Mouse (Mus musculus) hindbrain, postnatal 0 days (tissue): ENCODE data around the gene Trp53i13. TPM values are rescaled to one million over a fixed set of nuclear protein-coding genes. Genes with fewer than 3 reads are reported as not detected.
"Not testable (repeated sequence)": the region's sequence is repeated elsewhere in the genome, so short reads cannot be mapped to it uniquely, and the experiment has no call there.

ENCODE experiments used
- ATAC-seq: fragments of 200-750 bp; cut with Nextera tagmentation; 2 replicates; pipeline ENCODE4 v1.8.0; 2017; ENCODE audit warnings: mild to moderate bottlenecking, moderate TSS enrichment, moderate library complexity
- DNase-seq: peaks from one replicate; pipeline ENCODE4 v3.0.0-alpha.2; 2015; ENCODE audit warnings: low spot score
- H3K27ac ChIP-seq: fragments of 300-500 bp; sonication (generic); 2 replicates; pipeline ENCODE4 v1.5.1; 2014; ENCODE audit warnings: mild to moderate bottlenecking
- H3K27me3 ChIP-seq: fragments of 300-500 bp; sonication (generic); 2 replicates; pipeline ENCODE4 v1.6.1; 2014; ENCODE audit warnings: low read length, mixed read lengths; ENCODE audit not compliant: insufficient read depth
- H3K36me3 ChIP-seq: fragments of 300-500 bp; sonication (generic); 2 replicates; pipeline ENCODE4 v1.6.1; 2014; ENCODE audit warnings: low read length, mixed read lengths; ENCODE audit not compliant: insufficient read depth
- H3K4me1 ChIP-seq: fragments of 300-500 bp; sonication (generic); 2 replicates; pipeline ENCODE4 v1.6.1; 2014; ENCODE audit warnings: antibody characterized with exemption, low read length, mixed read lengths; ENCODE audit not compliant: insufficient read depth
- H3K4me2 ChIP-seq: fragments of 300-500 bp; sonication (generic); 2 replicates; pipeline ENCODE4 v1.6.1; 2014; ENCODE audit warnings: low read depth, mild to moderate bottlenecking, low read length, moderate library complexity, mixed read lengths
- H3K4me3 ChIP-seq: fragments of 300-500 bp; sonication (generic); 2 replicates; pipeline ENCODE4 v1.5.1; 2014; ENCODE audit warnings: low read length
- H3K9ac ChIP-seq: fragments of 300-500 bp; sonication (generic); replicated peaks from 2 replicates; pipeline ENCODE4 v1.6.1; 2014; ENCODE audit warnings: mild to moderate bottlenecking, low read length, moderate library complexity, mixed read lengths
- H3K9me3 ChIP-seq: fragments of 300-500 bp; sonication (generic); 2 replicates; pipeline ENCODE4 v1.6.1; 2016; ENCODE audit warnings: low read length, mixed read lengths
- CTCF ChIP-seq: IDR thresholded peaks from 2 replicates; pipeline ENCODE4 v1.5.1; 2016; ENCODE audit warnings: antibody characterized with exemption, control low read depth, low read depth
- WGBS: fragments of 180-500 bp; shearing (Covaris S2); extraction: QIAGEN DNeasy Blood & Tissue Kit; methylation state at CpG from one replicate; pipeline ENCODE4 v1.1.7; 2014; 5-methylcytosine and 5-hydroxymethylcytosine counted together
- polyA plus RNA-seq: library from polyadenylated mRNA; unstranded; fragments of >200 nt; fragmentation: Nextera tagmentation; extraction: Ambion mirVana; gene quantifications from 2 replicates; pipeline ENCODE4 v1.2.1, GENCODE M21; 2015
- total RNA-seq: library from RNA; depleted of rRNA; stranded (reverse); fragments of >200 nt; gene quantifications from 2 replicates; pipeline ENCODE4 v1.2.3, GENCODE M21; 2014; rRNA removed

Trp53i13 gene
- 13.7 and 17.8 TPM in 2 replicates for total RNA-seq
- 14.3 and 17.2 TPM in 2 replicates for polyA plus RNA-seq

- peak within 1 kb of the TSS; percentile 48; the same call in 1 of the 2 replicates for H3K27ac ChIP-seq
- no peaks in the 10 kb centered on the region for H3K36me3 ChIP-seq
- H3K27me3 ChIP-seq, result peaks cover 12% of the 10 kb centered on the region; the same call in 1 of the 2 replicates
- ATAC-seq (no peak), DNase-seq (no peak)
- H3K9me3 ChIP-seq, result no peaks in the 10 kb centered on the region
- peaks cover 8% of the 10 kb centered on the region; the same call in 1 of the 2 replicates for H3K4me1 ChIP-seq
- no peak for TF ChIP-seq CTCF
- H3K4me3 ChIP-seq, result peak within 1 kb of the TSS; percentile 47
- 11% methylated on average over 39 of the region's 39 CpGs for WGBS
- H3K4me2 ChIP-seq, result peak within 1 kb of the TSS; percentile 78
- peak within 1 kb of the TSS; percentile 37; the same call in 1 of the 2 replicates for H3K9ac ChIP-seq
Observed at GRCm38 (mm10) chr11:77515637-77516552, at the start of gene Trp53i13. TSS of gene Trp53i13 (minus strand) at chr11:77515980.

DNA sequence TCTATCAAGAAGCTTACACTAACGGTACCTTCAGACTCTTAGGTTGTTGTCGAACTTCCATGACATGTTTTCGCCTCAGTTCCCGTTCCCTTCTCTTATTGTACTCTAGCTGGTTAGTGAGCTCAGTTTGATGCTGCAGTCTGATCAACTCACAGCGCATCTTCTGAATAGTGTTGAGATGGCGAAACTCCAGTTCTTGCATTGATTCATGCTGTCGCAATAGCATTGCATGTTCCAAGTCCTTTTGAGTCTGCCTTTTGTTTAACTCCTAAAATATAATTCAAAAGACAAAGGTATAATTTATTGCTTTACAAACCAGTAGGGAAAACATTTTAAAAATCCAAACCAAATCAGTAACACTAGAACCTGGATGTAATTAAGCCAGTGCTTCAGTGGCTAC lies 29.5 kb upstream of the Trp53i13 start:
- peaks cover 50% of the 10 kb centered on the region for H3K36me3 ChIP-seq
- H3K4me3 ChIP-seq, result no peak overlapping the region
- 94% methylated on average over 7 of the region's 7 CpGs for WGBS
- no peaks in the 10 kb centered on the region for H3K9me3 ChIP-seq
- no peak for TF ChIP-seq CTCF
- H3K4me2 ChIP-seq, result no peak overlapping the region
- ATAC-seq (no peak), DNase-seq (no peak)
- no peak overlapping the region for H3K9ac ChIP-seq
- H3K27ac ChIP-seq, result no peak overlapping the region
- no peaks in the 10 kb centered on the region for H3K4me1 ChIP-seq
- H3K27me3 ChIP-seq, result no peaks in the 10 kb centered on the region

- TF ChIP-seq CTCF, result no peak
- Histone ChIP-seq H3K27me3 (no peaks in the 10 kb centered on the region), H3K4me3 (no peak overlapping the region), H3K9ac (no peak overlapping the region), H3K27ac (no peak overlapping the region), H3K4me1 (no peaks in the 10 kb centered on the region), H3K36me3 (peaks cover 7% of the 10 kb centered on the region), H3K9me3 (no peaks in the 10 kb centered on the region), H3K4me2 (no peak overlapping the region)
- ATAC-seq (no peak), DNase-seq (no peak)
- 88% methylated on average over 4 of the region's 4 CpGs for WGBS
Observed at GRCm38 (mm10) chr11:77532202-77532846, 16.5 kb upstream of the Trp53i13 start.

DNA sequence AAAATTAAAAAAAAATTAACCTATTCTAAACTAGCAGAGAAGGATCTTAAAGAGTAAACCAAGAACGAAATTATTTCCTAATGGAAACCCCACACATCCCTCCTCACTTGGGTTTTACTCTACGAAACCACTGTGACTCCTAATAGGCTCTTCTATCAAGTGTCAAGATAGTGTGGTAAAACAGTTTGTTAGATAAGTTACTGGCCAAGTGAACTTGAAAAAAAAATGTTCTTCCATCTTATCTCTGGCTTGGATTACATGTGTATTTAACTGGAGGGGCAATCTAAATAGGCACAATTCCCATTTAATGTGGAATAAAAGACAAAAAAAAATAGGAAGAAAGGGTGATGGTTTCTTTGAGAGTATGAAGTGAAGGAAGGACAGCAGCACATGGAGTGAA lies 15.1 kb upstream of the Trp53i13 start:
- no peak for ATAC-seq
- 92% methylated on average over 2 of the region's 2 CpGs for WGBS

DNA sequence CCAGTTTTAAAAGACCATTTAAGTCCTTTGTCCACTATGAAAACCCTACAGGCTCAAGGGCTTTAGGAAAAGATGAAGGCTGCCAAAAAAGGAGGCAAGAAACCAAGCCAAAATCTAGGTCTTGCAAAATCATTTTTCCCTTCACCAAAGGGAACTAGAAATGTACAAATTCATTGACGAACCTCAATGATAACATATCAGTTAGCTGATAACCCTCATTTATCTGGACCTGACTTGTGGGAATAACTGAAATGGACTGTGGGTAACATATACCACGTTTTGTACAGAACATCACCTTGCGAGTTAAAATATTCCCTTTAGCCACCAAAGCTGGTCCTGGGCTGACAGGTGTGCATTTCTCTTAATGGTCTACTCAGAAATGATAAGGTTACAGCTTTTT lies 13.9 kb upstream of the Trp53i13 start:
- no peaks in the 10 kb centered on the region for H3K27me3 ChIP-seq
- no peak for ATAC-seq
- H3K4me1 ChIP-seq, result no peaks in the 10 kb centered on the region
- no peak overlapping the region for H3K4me3 ChIP-seq
- H3K9me3 ChIP-seq, result no peaks in the 10 kb centered on the region
- H3K27ac ChIP-seq, result no peak overlapping the region
- no peak for DNase-seq
- WGBS, result 90% methylated on average over 3 of the region's 3 CpGs
- H3K4me2 ChIP-seq, result no peak overlapping the region
- H3K9ac ChIP-seq, result no peak overlapping the region
- 0 out of 2 replicates have a peak, but pooled peaks cover 3% of the 10 kb centered on the region for H3K36me3 ChIP-seq
- no peak for TF ChIP-seq CTCF

More for the DNA sequence above, 15.1 kb upstream of the Trp53i13 start:
- Histone ChIP-seq H3K36me3 (0 out of 2 replicates have a peak, but pooled peaks cover 3% of the 10 kb centered on the region), H3K9ac (no peak overlapping the region), H3K4me2 (no peak overlapping the region), H3K4me3 (no peak overlapping the region), H3K27ac (no peak overlapping the region), H3K9me3 (no peaks in the 10 kb centered on the region), H3K4me1 (no peaks in the 10 kb centered on the region), H3K27me3 (no peaks in the 10 kb centered on the region)
- no peak for TF ChIP-seq CTCF
- no peak for DNase-seq

- H3K27ac ChIP-seq, H3K36me3 ChIP-seq, DNase-seq, H3K4me1 ChIP-seq, H3K9me3 ChIP-seq, H3K9ac ChIP-seq, H3K27me3 ChIP-seq, H3K4me3 ChIP-seq, H3K4me2 ChIP-seq, ATAC-seq: not testable (repeated sequence)
- 84% methylated on average over 3 of the region's 3 CpGs for WGBS
Observed at GRCm38 (mm10) chr11:77528420-77528819, 12.6 kb upstream of the Trp53i13 start.
